Mouse (Mus musculus) c-Kit-positive CD71-positive TER-119-positive erythroid progenitor cells, embryonic 14.5 days (primary cell): Measurements from ENCODE around the gene Lrrc17.
"Not testable (repeated sequence)": the region's sequence is repeated elsewhere in the genome, so short reads cannot be mapped to it uniquely, and the experiment has no call there.

Source experiments
- DNase-seq: peaks from one replicate; pipeline ENCODE4 v3.0.0-alpha.2; 2013; ENCODE audit warnings: low spot score

The Lrrc17 gene

DNA sequence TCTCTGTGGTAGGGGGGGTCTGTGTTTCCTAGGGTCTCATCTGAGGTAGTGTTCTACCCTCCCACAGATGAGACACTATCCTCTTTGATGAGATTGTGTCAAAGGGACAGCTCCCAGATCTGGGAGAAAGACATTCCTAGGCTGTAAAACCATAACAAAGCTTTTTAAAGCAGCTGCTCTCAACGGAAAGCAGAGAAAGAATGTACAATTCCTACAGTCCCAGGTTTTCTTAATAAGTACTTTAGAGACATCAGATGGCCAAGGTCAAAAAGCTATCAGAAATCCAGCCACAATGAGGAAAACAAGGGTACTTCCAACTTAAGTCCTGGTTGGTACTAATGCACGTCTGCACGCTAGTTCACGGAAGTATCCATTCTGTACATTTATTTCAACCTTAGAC, 1.1 kb upstream of the Lrrc17 start:
- DNase-seq = no peak

GRCm38 (mm10) chr5:21544821-21545220, 1.5 kb downstream of the Lrrc17 start:
- DNase-seq = no peak

DNA sequence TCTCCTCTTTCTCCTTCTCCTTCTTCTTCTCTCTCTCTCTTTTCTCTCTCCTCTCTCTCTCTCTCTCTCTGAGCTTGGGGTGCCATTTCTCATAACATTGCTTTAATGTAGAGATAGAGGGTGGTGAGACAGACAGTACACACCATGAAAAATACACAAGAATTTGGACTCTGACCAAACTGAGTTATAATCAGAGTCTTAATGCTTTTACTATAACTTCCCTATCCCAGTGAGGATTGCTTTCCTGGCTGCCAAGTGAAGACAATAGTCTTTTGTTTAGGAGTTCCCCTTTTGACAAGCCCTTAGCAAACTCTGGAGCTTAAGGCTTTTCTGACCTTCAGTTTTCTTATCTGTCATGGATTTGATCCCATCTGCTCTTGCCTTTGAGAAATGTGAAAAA, 1.9 kb downstream of the Lrrc17 start:
- no peak for DNase-seq

DNA sequence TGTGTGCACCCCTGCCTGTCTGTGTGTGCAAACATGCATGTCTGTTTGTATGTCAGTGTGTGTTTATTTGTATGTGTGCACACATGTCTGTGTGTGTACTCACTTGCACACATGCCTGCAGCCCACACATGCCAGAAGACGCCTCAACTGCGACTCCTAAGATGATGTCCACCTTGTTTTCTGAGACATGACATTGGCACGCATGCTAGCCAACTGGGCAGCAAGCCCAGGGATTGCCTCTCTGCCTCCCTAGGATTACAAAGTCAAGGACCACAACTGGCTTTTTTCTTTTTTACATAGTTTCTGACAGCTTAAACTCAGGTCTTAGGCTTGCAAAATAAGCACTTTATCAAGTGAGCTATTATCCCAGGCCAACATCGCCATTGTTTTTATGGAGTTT, 2.4 kb downstream of the Lrrc17 start:
- no peak for DNase-seq

DNA sequence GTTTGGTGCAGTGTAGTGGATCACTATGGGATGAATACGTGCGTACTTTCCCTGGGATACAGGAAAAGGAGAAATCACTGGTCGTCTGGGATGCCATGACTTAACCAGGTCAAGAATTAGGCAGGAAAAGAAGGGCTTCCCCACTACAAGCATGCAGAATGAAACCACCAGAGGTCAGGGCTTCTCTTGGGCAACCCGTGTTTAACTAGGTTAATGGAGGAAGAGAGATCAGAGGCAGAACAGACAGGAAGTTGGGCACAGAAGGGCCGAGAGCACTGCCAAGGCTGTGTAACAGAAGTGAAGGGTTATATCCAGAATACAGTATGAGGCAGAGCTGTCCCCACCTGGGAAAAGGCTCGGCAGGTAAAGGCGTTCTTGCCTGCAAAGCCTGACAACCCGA, 3.6 kb downstream of the Lrrc17 start:
- DNase-seq = no peak

DNA sequence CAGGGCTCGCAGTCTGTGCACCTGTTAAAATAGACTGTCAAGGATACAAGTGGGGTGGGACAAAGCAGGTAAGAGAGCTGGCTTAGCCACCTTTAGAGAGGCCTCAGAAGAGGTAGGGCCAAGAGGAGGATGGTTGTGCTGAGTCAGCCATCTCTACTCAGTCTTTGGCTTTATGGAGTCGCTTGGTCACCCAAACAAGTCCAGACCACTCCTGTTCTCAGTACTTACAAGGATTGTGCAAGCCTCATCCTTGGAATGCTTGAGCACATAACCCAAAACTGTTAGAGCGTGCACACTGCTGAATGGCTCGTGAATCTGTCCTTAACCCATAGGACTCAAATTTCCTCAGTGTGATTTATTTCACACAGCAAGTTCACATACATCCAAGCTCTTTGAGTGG, 10.3 kb downstream of the Lrrc17 start:
- no peak for DNase-seq

DNA sequence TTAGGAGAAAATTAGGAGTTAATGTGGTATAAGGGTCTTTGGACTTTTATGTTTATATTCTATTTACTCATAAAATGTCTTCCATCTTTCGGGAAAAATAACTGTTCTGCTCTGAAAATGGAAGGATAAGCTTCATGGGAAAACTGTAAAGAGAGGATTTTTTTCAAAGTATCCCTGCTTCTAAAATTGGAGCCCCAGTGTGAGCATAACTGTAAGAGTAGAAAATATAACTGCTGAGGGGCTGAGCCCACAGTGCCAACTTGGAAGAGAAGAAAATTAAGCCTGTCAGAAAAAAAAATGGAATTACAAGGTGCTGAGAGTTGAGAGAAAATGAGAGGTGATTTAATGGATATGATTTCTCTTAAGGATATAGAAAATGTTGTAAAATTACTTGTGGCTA, 11.4 kb downstream of the Lrrc17 start:
- no peak for DNase-seq

DNA sequence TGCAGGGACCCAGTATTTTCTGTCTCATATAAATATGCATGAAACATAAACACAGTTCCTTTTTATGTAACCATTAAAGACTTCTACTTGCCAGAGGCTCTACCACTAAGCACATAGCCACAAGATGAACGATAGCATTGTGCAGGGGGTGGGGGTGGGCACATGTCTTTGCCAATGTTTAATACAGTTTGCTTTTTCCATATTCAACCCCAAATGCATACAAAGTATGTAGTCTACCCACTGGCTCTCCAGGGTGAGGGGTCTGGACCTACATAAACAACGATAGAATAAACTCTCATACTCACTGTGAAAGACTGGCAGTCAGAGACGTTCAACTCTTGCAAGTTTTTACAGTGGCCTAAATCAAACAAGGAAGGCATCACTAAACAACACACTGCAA, 13.1 kb downstream of the Lrrc17 start:
- DNase-seq = no peak

GRCm38 (mm10) chr5:21563936-21564335, 20.6 kb downstream of the Lrrc17 start:
- no peak for DNase-seq

- DNase-seq = no peak
Observed at GRCm38 (mm10) chr5:21565392-21566065, 22.2 kb downstream of the Lrrc17 start.

- DNase-seq = no peak
Observed at GRCm38 (mm10) chr5:21567784-21568183, 24.4 kb downstream of the Lrrc17 start.

GRCm38 (mm10) chr5:21572764-21573416, 29.5 kb downstream of the Lrrc17 start:
- DNase-seq = no peak

- peak; percentile 57 for DNase-seq
Observed at GRCm38 (mm10) chr5:21574386-21575209, 31.2 kb downstream of the Lrrc17 start.

DNA sequence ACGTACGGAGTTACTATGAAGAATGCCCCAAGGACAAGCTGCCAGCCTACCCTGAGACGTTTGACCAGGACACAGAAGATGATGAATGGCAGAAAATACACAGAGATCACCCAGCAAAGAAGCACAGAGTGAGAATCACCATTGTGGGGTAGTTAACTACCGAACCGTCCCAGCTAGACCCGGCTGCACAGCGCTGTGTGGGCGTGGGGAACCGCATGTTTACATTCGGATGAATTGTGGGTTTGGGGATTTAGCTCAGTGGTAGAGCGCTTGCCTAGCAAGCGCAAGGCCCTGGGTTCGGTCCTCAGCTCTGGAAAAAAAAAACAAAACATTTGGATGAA, 31.8 kb downstream of the Lrrc17 start:
- no peak for DNase-seq

- DNase-seq = no peak
Observed at GRCm38 (mm10) chr5:21578136-21578535, 34.8 kb downstream of the Lrrc17 start.

GRCm38 (mm10) chr5:21586763-21587162, 43.4 kb downstream of the Lrrc17 start:
- peak; percentile 29 for DNase-seq

DNA sequence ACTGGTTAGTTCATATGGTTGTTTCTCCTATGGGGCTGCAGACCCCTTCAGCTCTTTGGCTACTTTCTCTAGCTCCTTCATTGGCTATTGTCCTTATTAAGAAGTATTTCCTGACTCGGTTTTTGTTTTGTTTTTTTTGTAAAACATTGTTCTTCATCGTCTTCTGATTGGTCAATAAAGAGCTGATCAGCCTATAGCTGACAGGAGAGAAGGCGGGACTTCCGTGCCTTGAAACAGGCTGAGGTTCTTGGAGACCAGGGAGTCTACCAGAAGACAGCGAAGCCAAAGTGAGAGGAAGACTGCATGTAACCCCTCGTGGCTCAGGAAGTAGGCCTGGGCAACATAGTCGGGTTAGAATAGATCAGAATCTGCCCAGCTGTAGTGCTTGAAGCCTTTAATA, 44.3 kb downstream of the Lrrc17 start:
- DNase-seq = no peak

GRCm38 (mm10) chr5:21588220-21588619, 44.9 kb downstream of the Lrrc17 start:
- no peak for DNase-seq

DNA sequence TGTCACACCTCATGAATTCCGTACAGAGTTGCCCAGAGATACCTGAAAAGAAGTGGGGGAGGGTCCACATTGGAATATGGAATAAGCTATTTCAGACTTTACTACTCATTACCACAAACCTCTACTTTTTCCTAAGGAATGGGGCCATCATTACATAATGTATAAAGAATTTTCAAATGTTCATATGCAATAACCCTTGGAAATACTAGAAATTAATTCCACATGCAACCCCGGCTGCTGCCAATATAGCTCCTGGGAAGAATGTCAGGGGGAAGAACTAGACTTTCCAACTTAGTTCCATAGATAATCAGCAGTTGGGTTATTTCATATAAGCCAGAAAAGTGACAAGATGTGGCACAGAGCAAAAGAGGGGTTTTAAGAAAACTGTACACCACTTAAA, 48.7 kb downstream of the Lrrc17 start:
- DNase-seq = no peak

DNA sequence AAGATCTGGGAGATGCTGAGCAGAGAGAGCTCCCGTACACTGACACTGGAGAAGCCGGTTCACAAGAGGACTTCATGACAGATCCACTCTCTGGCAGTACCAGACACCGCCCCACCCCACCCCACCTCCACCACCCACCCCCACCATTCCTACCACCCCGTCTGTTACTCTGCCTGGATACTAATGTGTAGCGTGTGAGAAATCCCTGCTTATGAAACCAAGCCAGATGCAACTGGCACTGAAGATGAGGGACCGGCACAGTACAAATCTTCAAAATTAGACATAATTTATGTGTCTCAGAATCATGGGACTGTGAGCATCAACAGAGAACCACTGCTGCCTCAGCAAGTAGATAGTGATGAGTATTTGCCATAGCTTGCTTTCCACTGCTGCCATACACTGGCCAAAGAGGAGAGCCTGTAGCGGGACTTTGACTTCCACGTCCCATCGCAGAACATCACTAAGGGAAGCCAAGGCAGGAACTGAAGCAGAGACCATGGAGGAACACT, 49.9 kb downstream of the Lrrc17 start:
- no peak for DNase-seq

DNA sequence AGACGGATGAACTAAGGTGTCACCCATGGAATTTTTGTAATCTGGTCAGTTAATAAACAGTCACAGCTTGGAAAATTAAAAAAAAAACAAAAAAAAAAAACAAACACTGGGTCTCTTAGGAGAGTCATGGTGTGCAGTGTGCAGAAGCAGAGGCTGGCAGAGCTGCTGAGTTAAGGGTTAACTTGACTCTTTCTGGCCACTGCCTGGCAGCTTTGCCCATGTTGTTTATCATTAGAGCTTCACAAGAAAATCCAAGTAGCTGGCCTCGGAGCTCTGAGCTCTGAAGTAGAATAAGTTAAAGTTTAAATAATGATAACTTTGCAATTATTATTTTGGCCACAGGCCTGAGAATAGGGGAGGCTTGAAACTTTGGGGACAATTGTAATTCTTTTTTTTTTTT, 56.2 kb downstream of the Lrrc17 start:
- DNase-seq = not testable (repeated sequence)

DNA sequence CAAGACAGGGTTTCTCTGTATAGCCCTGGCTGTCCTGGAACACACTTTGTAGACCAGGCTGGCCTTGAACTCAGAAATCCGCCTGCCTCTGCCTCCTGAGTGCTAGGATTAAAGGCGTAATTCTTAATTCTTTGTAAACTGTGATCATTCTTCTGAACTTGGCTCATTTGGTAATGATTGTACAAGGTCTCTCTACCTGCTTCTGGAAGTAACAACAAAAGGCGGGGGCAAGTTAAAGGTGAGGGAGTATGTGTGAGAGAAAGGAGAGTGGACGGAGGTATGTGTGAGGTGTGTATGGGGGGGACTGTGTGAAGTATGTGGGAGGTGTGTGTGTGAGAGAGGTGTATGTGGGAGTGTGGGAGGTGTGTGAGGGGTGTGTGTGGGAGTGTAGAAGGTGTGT, 56.6 kb downstream of the Lrrc17 start:
- DNase-seq = no peak

GRCm38 (mm10) chr5:21605936-21606335, 62.6 kb downstream of the Lrrc17 start:
- no peak for DNase-seq
